Mouse (Mus musculus) thymus, adult 2 months (tissue): ENCODE measurements around the gene Pitpnm2.

Experiments used
- CTCF ChIP-seq: fragments of 200-500 bp; IDR thresholded peaks from 2 replicates; pipeline ENCODE4 v1.5.1; 2012; ENCODE audit warnings: mild to moderate bottlenecking, control low read depth, low read length, moderate library complexity, borderline replicate concordance; ENCODE audit not compliant: control insufficient read depth, poor library complexity, insufficient read depth; ENCODE audit errors: extremely low read depth
- POLR2A ChIP-seq: fragments of 200-500 bp; IDR thresholded peaks from 2 replicates; pipeline ENCODE4 v1.6.1; 2012; ENCODE audit warnings: mild to moderate bottlenecking, low read length, control low read depth, moderate library complexity; ENCODE audit not compliant: control insufficient read depth, poor library complexity, insufficient read depth; ENCODE audit errors: extremely low read depth

- TF ChIP-seq CTCF (peak; percentile 94; the same call in 1 of the 2 replicates), POLR2A (no peak)
These were observed 138.4 kb downstream of the Pitpnm2 start for GRCm38 (mm10) chr5:124111077-124111741.
